Mouse (Mus musculus): ENCODE results near the gene Arhgap35. TPM values are rescaled to one million over a fixed set of nuclear protein-coding genes. Genes with fewer than 3 reads are reported as not detected.
A peak's percentile ranks its signal among the peaks of the same experiment; 100 is the strongest.

Gene Arhgap35
- total RNA-seq, 2 experiments from 2014 or later = 129 to 133 TPM

- no peak for DNase-seq (ENCODE audit: low spot score in 2 of 2)
These were observed 88.8 kb downstream of the Arhgap35 start for GRCm38 (mm10) chr7:16525995-16526394.

- DNase-seq (ENCODE audit: low spot score in 2 of 2) = no peak
These were observed 89.3 kb downstream of the Arhgap35 start for GRCm38 (mm10) chr7:16525448-16525847.

- no peak for DNase-seq (ENCODE audit: low spot score in 2 of 2)
These were observed 90.5 kb downstream of the Arhgap35 start for GRCm38 (mm10) chr7:16524308-16524707.

- no peak for DNase-seq (ENCODE audit: low spot score in 2 of 2)
These were observed 95.5 kb downstream of the Arhgap35 start for GRCm38 (mm10) chr7:16519310-16519709.

- DNase-seq (ENCODE audit: low spot score in 2 of 2) = no peak
These were observed 97.6 kb downstream of the Arhgap35 start for GRCm38 (mm10) chr7:16517198-16517597.

GRCm38 (mm10) chr7:16507284-16507683, 107.5 kb downstream of the Arhgap35 start:
- DNase-seq (ENCODE audit: low spot score in 2 of 2) = peak in 1 of 2 experiments; percentile 51

- no peak for DNase-seq (ENCODE audit: low spot score in 2 of 2)
These were observed 109.6 kb downstream of the Arhgap35 start for GRCm38 (mm10) chr7:16505226-16505593.

GRCm38 (mm10) chr7:16504573-16505225, 110.1 kb downstream of the Arhgap35 start:
- DNase-seq (ENCODE audit: low spot score in 2 of 2) = no peak

- DNase-seq (ENCODE audit: low spot score in 2 of 2) = no peak
These were observed 113.2 kb downstream of the Arhgap35 start for GRCm38 (mm10) chr7:16501571-16501970.

GRCm38 (mm10) chr7:16499671-16500104, 115.1 kb downstream of the Arhgap35 start:
- DNase-seq (ENCODE audit: low spot score in 2 of 2) = no peak

GRCm38 (mm10) chr7:16496260-16496659, 118.5 kb downstream of the Arhgap35 start:
- no peak for DNase-seq (ENCODE audit: low spot score in 2 of 2)

GRCm38 (mm10) chr7:16493361-16493760, 121.4 kb downstream of the Arhgap35 start:
- peak in 1 of 2 experiments; percentile 61 for DNase-seq (ENCODE audit: low spot score in 2 of 2)

- DNase-seq (ENCODE audit: low spot score in 2 of 2) = peak; percentile 45 to 72
These were observed 122.6 kb downstream of the Arhgap35 start for GRCm38 (mm10) chr7:16492211-16492610.

GRCm38 (mm10) chr7:16491759-16492158, 123.0 kb downstream of the Arhgap35 start:
- DNase-seq (ENCODE audit: low spot score in 2 of 2) = peak; percentile 65 to 69

- peak in 1 of 2 experiments; percentile 33 for DNase-seq (ENCODE audit: low spot score in 2 of 2)
These were observed 124.8 kb downstream of the Arhgap35 start for GRCm38 (mm10) chr7:16489948-16490347.

GRCm38 (mm10) chr7:16488816-16489215, 126.0 kb downstream of the Arhgap35 start:
- no peak for DNase-seq (ENCODE audit: low spot score in 2 of 2)

GRCm38 (mm10) chr7:16477628-16478027, 137.2 kb downstream of the Arhgap35 start, which contains the start of gene Npas1:
Npas1 (minus strand) TSS chr7:16477728.
- no peak for DNase-seq (ENCODE audit: low spot score in 2 of 2)

GRCm38 (mm10) chr7:16476600-16476989, 138.2 kb downstream of the Arhgap35 start:
- no peak for DNase-seq (ENCODE audit: low spot score in 2 of 2)

- no peak for DNase-seq (ENCODE audit: low spot score in 2 of 2)
These were observed 138.8 kb downstream of the Arhgap35 start for GRCm38 (mm10) chr7:16475764-16476599.

- no peak for DNase-seq (ENCODE audit: low spot score in 2 of 2)
These were observed 139.5 kb downstream of the Arhgap35 start for GRCm38 (mm10) chr7:16475321-16475720.

GRCm38 (mm10) chr7:16474445-16474844, 140.3 kb downstream of the Arhgap35 start:
- DNase-seq (ENCODE audit: low spot score in 2 of 2) = no peak

GRCm38 (mm10) chr7:16473847-16474246, 140.9 kb downstream of the Arhgap35 start:
- no peak for DNase-seq (ENCODE audit: low spot score in 2 of 2)
